Mouse (Mus musculus): ENCODE measurements around the gene Hacd2. TPM values are rescaled to one million over a fixed set of nuclear protein-coding genes. Genes with fewer than 3 reads are reported as not detected.
A peak's percentile ranks its signal among the peaks of the same experiment; 100 is the strongest.

The Hacd2 gene
- 97.9 and 122 TPM in 2 replicates for polyA plus RNA-seq (2015; fragmentation: Nextera tagmentation; extraction: Ambion mirVana)

DNA sequence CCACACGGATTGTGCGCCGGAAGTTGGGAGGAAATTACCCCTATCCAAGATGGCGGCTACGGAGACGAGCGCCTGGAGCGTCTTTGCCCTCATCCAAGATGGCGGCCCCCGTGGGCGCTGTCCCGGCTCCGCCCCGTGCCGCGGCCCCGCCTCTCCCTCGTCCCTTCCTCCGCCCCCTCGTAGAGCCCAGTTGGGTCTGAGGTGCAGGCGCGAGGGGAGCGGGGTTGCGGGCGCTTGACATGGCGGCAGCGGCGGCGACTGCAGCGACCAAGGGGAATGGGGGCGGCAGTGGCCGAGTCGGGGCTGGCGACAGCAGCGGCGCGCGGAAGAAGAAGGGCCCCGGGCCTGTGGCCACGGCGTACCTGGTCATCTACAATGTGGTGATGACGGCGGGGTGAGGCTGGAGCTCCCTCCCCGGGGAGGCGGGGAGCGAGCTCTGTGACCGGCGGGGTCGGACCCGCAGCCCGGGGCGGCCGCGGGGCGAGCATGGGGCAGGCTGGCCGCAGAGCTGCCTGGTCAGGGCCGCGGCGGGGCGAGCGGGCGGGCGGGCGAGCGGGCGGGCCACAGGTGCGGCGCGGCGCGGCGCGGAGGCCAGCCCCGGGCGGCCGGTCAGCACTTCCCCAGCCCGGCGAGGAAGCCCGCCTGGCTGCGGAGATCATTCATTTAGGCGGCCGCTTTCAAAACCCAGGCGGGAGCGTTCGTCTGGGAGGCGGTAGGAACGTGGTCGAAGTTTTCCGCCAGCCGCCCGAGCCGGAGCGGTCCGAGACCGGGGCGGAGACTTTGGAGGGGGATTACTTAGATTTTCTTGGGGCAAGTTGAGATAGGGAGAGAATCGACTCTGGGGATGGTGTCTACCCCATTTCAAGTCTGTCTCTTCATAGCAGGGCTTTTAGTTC is at the start of gene Hacd2:
Gene Hacd2 (plus strand): TSS at position 187 of the 896 bp plus-strand sequence.
- Histone ChIP-seq H3K4me3 (replicated peaks) (peak within 1 kb of the TSS; percentile 95), H3K27ac (peak within 1 kb of the TSS; percentile 81), H3K36me3 (0 out of 2 replicates have a peak, but pooled peaks cover 3% of the 10 kb centered on the region), H3K27me3 (replicated peaks) (no peaks in the 10 kb centered on the region), H3K9ac (peak within 1 kb of the TSS; percentile 89), H3K4me1 (no peaks in the 10 kb centered on the region), H3K9me3 (no peaks in the 10 kb centered on the region), H3K4me2 (peak within 1 kb of the TSS; percentile 74)
- ATAC-seq (ENCODE audit: insufficient read depth, low FRiP score, low read depth) = peak; percentile 99
- WGBS = under 1% methylated on average over 79 of the region's 97 CpGs

DNA sequence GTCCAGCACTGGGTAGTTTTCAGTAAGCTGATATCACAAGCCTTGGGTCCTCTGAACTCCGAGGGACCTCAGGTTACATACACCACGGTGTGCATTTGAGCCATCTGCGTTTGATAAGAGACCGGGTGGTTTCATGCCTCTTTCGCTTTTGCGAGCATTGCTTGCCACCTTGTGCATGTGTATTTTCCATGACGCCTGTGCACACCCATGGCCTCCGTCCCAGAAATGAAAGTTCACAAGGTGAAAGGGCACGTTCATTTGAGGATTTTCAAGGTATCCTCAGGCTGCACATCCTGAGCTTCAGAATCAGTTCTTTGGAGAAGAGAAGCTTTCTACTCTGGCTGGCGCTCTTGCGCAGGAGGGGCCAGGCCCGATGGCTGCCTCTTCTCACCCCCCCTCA is 49.8 kb upstream of the Hacd2 start:
- no peaks in the 10 kb centered on the region for H3K36me3 ChIP-seq
- 68% methylated on average over 12 of the region's 12 CpGs for WGBS
- no peak for ATAC-seq (ENCODE audit: insufficient read depth, low FRiP score, low read depth)

DNA sequence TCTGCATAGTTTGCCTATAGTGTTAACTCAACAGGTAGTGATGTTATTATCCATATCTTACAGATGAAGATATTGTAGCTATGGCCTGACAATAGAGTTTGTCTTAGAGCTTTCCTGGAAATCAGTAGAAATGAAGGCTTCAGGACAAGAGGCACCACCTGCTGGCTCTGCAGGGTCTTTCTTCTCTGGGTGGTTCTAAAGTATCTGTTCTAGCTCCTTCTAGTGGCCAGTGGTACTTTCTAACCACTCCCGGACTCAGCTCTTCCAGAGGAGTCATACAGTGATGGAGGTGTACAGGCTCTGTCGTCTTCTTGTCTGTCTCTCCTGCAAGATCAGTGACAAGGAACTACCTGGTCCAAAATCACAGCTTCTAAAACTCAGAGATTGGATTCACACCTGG is 46.7 kb upstream of the Hacd2 start:
- no peaks in the 10 kb centered on the region for H3K9me3 ChIP-seq
- H3K4me3 ChIP-seq (replicated peaks) = no peak overlapping the region
- peaks cover 4% of the 10 kb centered on the region; the same call in 1 of the 2 replicates for H3K4me1 ChIP-seq
- no peak for ATAC-seq (ENCODE audit: insufficient read depth, low FRiP score, low read depth)
- no peak overlapping the region for H3K27ac ChIP-seq
- H3K4me2 ChIP-seq = no peak overlapping the region
- 0 out of 2 replicates have a peak, but pooled peaks cover 3% of the 10 kb centered on the region for H3K36me3 ChIP-seq
- WGBS = 43% methylated on average over 2 of the region's 2 CpGs
- H3K9ac ChIP-seq = no peak overlapping the region
- no peaks in the 10 kb centered on the region for H3K27me3 ChIP-seq (replicated peaks)

More for the DNA sequence above, 49.8 kb upstream of the Hacd2 start:
- Histone ChIP-seq H3K27me3 (replicated peaks) (no peaks in the 10 kb centered on the region), H3K9me3 (no peaks in the 10 kb centered on the region), H3K4me2 (no peak overlapping the region), H3K4me1 (peaks cover 4% of the 10 kb centered on the region; the same call in 1 of the 2 replicates), H3K9ac (no peak overlapping the region), H3K4me3 (replicated peaks) (no peak overlapping the region), H3K27ac (no peak overlapping the region)

- Histone ChIP-seq H3K9me3 (no peaks in the 10 kb centered on the region), H3K27ac (no peak overlapping the region), H3K4me1 (peaks cover 4% of the 10 kb centered on the region; the same call in 1 of the 2 replicates), H3K9ac (no peak overlapping the region), H3K27me3 (replicated peaks) (no peaks in the 10 kb centered on the region), H3K36me3 (0 out of 2 replicates have a peak, but pooled peaks cover 3% of the 10 kb centered on the region), H3K4me3 (replicated peaks) (no peak overlapping the region), H3K4me2 (no peak overlapping the region)
- 87% methylated on average over 13 of the region's 13 CpGs for WGBS
- no peak for ATAC-seq (ENCODE audit: insufficient read depth, low FRiP score, low read depth)
These were observed 45.6 kb upstream of the Hacd2 start for GRCm38 (mm10) chr16:34976630-34977029.

- Histone ChIP-seq H3K36me3 (0 out of 2 replicates have a peak, but pooled peaks cover 3% of the 10 kb centered on the region), H3K4me2 (no peak overlapping the region), H3K9ac (no peak overlapping the region), H3K27ac (no peak overlapping the region), H3K9me3 (no peaks in the 10 kb centered on the region), H3K27me3 (replicated peaks) (no peaks in the 10 kb centered on the region), H3K4me1 (no peaks in the 10 kb centered on the region), H3K4me3 (replicated peaks) (no peak overlapping the region)
- ATAC-seq (ENCODE audit: insufficient read depth, low FRiP score, low read depth) = no peak
- WGBS = 83% methylated on average over 7 of the region's 7 CpGs
These were observed 44.2 kb upstream of the Hacd2 start for GRCm38 (mm10) chr16:34978018-34978417.

- Histone ChIP-seq H3K4me2 (no peak overlapping the region), H3K36me3 (0 out of 2 replicates have a peak, but pooled peaks cover 3% of the 10 kb centered on the region), H3K4me3 (replicated peaks) (no peak overlapping the region), H3K9ac (no peak overlapping the region), H3K27me3 (replicated peaks) (no peaks in the 10 kb centered on the region), H3K9me3 (no peaks in the 10 kb centered on the region), H3K4me1 (peaks cover 8% of the 10 kb centered on the region; the same call in 1 of the 2 replicates), H3K27ac (no peak overlapping the region)
- ATAC-seq (ENCODE audit: insufficient read depth, low FRiP score, low read depth) = no peak
- 67% methylated on average over 7 of the region's 7 CpGs for WGBS
These were observed 41.2 kb upstream of the Hacd2 start for GRCm38 (mm10) chr16:34981009-34981408.

DNA sequence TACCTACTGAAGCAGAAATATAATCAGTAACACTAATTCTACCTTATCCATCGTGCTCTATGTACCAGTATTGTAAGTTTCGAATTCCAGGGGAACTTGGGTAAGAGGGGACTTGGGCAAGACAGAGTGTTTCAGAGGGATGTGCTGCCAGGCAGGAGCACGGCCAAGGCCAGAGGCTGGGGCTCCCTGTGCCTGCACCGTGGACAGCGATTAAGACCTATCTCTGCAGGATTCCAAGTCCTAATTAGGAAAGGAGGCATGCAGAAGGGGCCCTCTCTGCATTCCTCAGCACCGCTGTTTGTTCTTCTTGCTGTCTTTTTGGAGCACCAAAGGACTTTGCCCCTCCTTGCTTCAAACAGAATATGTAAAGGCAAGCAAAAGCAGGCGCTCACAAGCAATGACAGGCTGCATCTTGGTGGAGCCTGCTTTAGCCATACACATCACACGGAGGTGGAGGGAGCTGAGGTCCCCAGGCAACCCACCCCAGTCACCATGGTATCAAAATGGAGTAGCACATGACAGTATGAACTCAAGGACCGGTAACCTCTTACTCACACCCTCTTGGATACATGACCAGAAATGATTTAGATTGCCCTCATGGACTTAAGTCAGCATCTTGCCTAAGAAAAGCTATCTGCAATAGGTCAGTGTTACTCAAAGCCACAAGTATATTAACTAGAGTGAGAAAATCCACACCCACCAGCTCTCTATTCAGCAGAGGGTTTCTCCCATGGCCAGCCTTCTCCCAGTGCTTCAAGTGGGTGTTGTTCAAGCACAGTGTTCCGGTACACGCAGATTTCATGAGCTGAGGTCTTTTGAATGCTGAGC is 37.8 kb upstream of the Hacd2 start:
- Histone ChIP-seq H3K36me3 (no peaks in the 10 kb centered on the region), H3K27ac (peak overlapping the region; percentile 26), H3K9me3 (no peaks in the 10 kb centered on the region), H3K4me1 (peaks cover 8% of the 10 kb centered on the region; the same call in 1 of the 2 replicates), H3K4me2 (no peak overlapping the region), H3K4me3 (replicated peaks) (no peak overlapping the region), H3K9ac (no peak overlapping the region), H3K27me3 (replicated peaks) (no peaks in the 10 kb centered on the region)
- ATAC-seq (ENCODE audit: insufficient read depth, low FRiP score, low read depth) = peak; percentile 44; the same call in 1 of the 2 replicates
- WGBS = 36% methylated on average over 11 of the region's 11 CpGs

- Histone ChIP-seq H3K9ac (no peak overlapping the region), H3K9me3 (no peaks in the 10 kb centered on the region), H3K4me3 (replicated peaks) (no peak overlapping the region), H3K4me1 (peaks cover 8% of the 10 kb centered on the region; the same call in 1 of the 2 replicates), H3K4me2 (no peak overlapping the region), H3K36me3 (no peaks in the 10 kb centered on the region), H3K27ac (no peak overlapping the region), H3K27me3 (replicated peaks) (no peaks in the 10 kb centered on the region)
- ATAC-seq (ENCODE audit: insufficient read depth, low FRiP score, low read depth) = no peak; the same call in 1 of the 2 replicates
- WGBS = 53% methylated on average over 2 of the region's 2 CpGs
These were observed 37.2 kb upstream of the Hacd2 start for GRCm38 (mm10) chr16:34985031-34985346.

- Histone ChIP-seq H3K36me3 (no peaks in the 10 kb centered on the region), H3K9me3 (no peaks in the 10 kb centered on the region), H3K4me1 (peaks cover 8% of the 10 kb centered on the region; the same call in 1 of the 2 replicates), H3K27ac (no peak overlapping the region), H3K4me3 (replicated peaks) (no peak overlapping the region), H3K4me2 (no peak overlapping the region), H3K27me3 (replicated peaks) (no peaks in the 10 kb centered on the region), H3K9ac (no peak overlapping the region)
- ATAC-seq (ENCODE audit: insufficient read depth, low FRiP score, low read depth) = no peak
- 87% methylated on average over 13 of the region's 13 CpGs for WGBS
These were observed 35.9 kb upstream of the Hacd2 start for GRCm38 (mm10) chr16:34986211-34986825.

DNA sequence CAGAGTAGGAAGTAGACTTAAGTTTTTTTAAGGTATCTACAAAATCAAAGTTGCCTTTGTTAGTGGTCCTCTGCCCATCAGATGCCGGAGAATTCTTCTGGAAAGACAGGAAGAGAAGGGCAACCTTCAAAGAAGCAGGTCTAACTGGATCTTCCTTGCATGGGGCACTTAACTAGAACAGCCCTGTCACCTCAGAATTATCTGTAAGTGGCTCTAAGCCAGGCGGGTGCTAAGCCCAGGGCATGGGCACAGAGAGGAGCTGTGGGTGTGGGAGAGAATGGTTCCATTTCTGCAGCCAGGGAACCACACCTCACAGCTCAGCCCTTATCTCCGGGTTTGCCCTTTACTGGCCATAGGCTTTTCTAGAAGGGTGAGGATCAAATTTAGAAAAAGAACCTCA is 30.9 kb upstream of the Hacd2 start:
- Histone ChIP-seq H3K4me2 (no peak overlapping the region), H3K9me3 (no peaks in the 10 kb centered on the region), H3K27me3 (replicated peaks) (no peaks in the 10 kb centered on the region), H3K27ac (0 out of 2 replicates have a peak overlapping the region, but pooled peaks have one; percentile 32), H3K9ac (no peak overlapping the region), H3K4me1 (0 out of 2 replicates have a peak, but pooled peaks cover 6% of the 10 kb centered on the region), H3K4me3 (replicated peaks) (no peak overlapping the region), H3K36me3 (no peaks in the 10 kb centered on the region)
- 75% methylated on average over 3 of the region's 3 CpGs for WGBS
- no peak for ATAC-seq (ENCODE audit: insufficient read depth, low FRiP score, low read depth)

GRCm38 (mm10) chr16:34992854-34993253 is 29.4 kb upstream of the Hacd2 start:
- 85% methylated on average over 5 of the region's 5 CpGs for WGBS
- H3K27me3 ChIP-seq (replicated peaks) = no peaks in the 10 kb centered on the region
- H3K4me1 ChIP-seq = peaks cover 15% of the 10 kb centered on the region; the same call in 1 of the 2 replicates
- no peak overlapping the region for H3K4me3 ChIP-seq (replicated peaks)
- H3K9me3 ChIP-seq = no peaks in the 10 kb centered on the region
- no peak overlapping the region for H3K9ac ChIP-seq
- 0 out of 2 replicates have a peak, but pooled peaks cover 3% of the 10 kb centered on the region for H3K36me3 ChIP-seq
- H3K4me2 ChIP-seq = no peak overlapping the region
- no peak for ATAC-seq (ENCODE audit: insufficient read depth, low FRiP score, low read depth)
- H3K27ac ChIP-seq = no peak overlapping the region
